Mouse (Mus musculus): ENCODE measurements around the gene Mms22l. TPM values are rescaled to one million over a fixed set of nuclear protein-coding genes. Genes with fewer than 3 reads are reported as not detected.

Mms22l gene
- 10.9 TPM for polyA plus RNA-seq (2017; shearing (Covaris generic))

GRCm38 (mm10) chr4:24496116-24496952, at the start of gene Mms22l:
Gene Mms22l (plus strand): TSS chr4:24496451.

All from CD4-positive, CD25-positive, alpha-beta regulatory T cell (primary cell).